Mouse (Mus musculus) C2C12 (cell line): ENCODE data around the gene Art4.

Source experiments
- CEBPB ChIP-seq: IDR thresholded peaks from one replicate; pipeline ENCODE4 v1.6.1; 2011; ENCODE audit warnings: low read depth, mild to moderate bottlenecking, control low read depth, moderate library complexity
- CTCF ChIP-seq: IDR thresholded peaks from one replicate; pipeline ENCODE4 v1.5.1; 2011; ENCODE audit not compliant: control insufficient read depth, insufficient read depth, insufficient read length
- FOSL1 ChIP-seq: IDR thresholded peaks from one replicate; pipeline ENCODE4 v1.8.0; 2011; ENCODE audit warnings: mild to moderate bottlenecking, low read length; ENCODE audit not compliant: poor library complexity, insufficient read depth, severe bottlenecking
- MAX ChIP-seq: IDR thresholded peaks from one replicate; pipeline ENCODE4 v1.6.1; 2011; ENCODE audit warnings: mild to moderate bottlenecking, control low read depth
- MYOD1 ChIP-seq: IDR thresholded peaks from one replicate; pipeline ENCODE4 v1.6.1; 2011; ENCODE audit warnings: low read depth; ENCODE audit not compliant: control insufficient read depth, insufficient read length
- MYOG ChIP-seq: IDR thresholded peaks from one replicate; pipeline ENCODE4 v1.6.1; 2011; ENCODE audit not compliant: control insufficient read depth, insufficient read length; ENCODE audit errors: extremely low read depth
- USF1 ChIP-seq: IDR thresholded peaks from one replicate; pipeline ENCODE4 v1.6.1; 2011; ENCODE audit warnings: low read depth, mild to moderate bottlenecking, control low read depth, moderate library complexity

GRCm38 (mm10) chr6:136800710-136801109 is 56.8 kb downstream of the Art4 start:
- TF ChIP-seq MAX = no peak
- TF ChIP-seq CTCF = no peak
- no peak for TF ChIP-seq USF1
- no peak for TF ChIP-seq MYOG
- TF ChIP-seq MYOD1 = no peak
- TF ChIP-seq CEBPB = no peak
- TF ChIP-seq FOSL1 = no peak
